Mouse (Mus musculus) midbrain, embryonic 10.5 days (tissue): ENCODE data around the gene Pik3r2. TPM values are rescaled to one million over a fixed set of nuclear protein-coding genes. Genes with fewer than 3 reads are reported as not detected.

ENCODE experiments used
- DNase-seq: peaks from one replicate; pipeline ENCODE4 v3.0.0-alpha.2; 2017; ENCODE audit warnings: low spot score
- H3K27ac ChIP-seq: fragments of 300-500 bp; sonication (generic); replicated peaks from 2 replicates; pipeline ENCODE4 v1.5.1; 2016; ENCODE audit warnings: mild to moderate bottlenecking
- H3K27me3 ChIP-seq: fragments of 300-500 bp; sonication (generic); 2 replicates; pipeline ENCODE4 v1.6.1; 2016; ENCODE audit warnings: low read depth, mild to moderate bottlenecking; ENCODE audit not compliant: poor library complexity, severe bottlenecking
- H3K36me3 ChIP-seq: fragments of 300-500 bp; sonication (generic); 2 replicates; pipeline ENCODE4 v1.6.1; 2016; ENCODE audit warnings: mild to moderate bottlenecking, moderate library complexity
- H3K4me1 ChIP-seq: fragments of 300-500 bp; sonication (generic); 2 replicates; pipeline ENCODE4 v1.6.1; 2016
- H3K4me3 ChIP-seq: fragments of 300-500 bp; sonication (generic); 2 replicates; pipeline ENCODE4 v1.5.1; 2016; ENCODE audit warnings: mild to moderate bottlenecking, moderate library complexity
- H3K9me3 ChIP-seq: fragments of 300-500 bp; sonication (generic); replicated peaks from 2 replicates; pipeline ENCODE4 v1.6.1; 2016; ENCODE audit warnings: mild to moderate bottlenecking
- WGBS: fragments of 180-500 bp; shearing (Covaris S2); methylation state at CpG from one replicate; pipeline ENCODE4 v1.1.7; 2016; 5-methylcytosine and 5-hydroxymethylcytosine counted together
- polyA plus RNA-seq: library from polyadenylated mRNA; unstranded; fragments of >200 nt; fragmentation: Nextera tagmentation; extraction: Ambion mirVana; gene quantifications from 2 replicates; pipeline ENCODE4 v1.2.1, GENCODE M21; 2016

The Pik3r2 gene
- polyA plus RNA-seq, 1 experiment from 2014 or later: 66.2 TPM

DNA sequence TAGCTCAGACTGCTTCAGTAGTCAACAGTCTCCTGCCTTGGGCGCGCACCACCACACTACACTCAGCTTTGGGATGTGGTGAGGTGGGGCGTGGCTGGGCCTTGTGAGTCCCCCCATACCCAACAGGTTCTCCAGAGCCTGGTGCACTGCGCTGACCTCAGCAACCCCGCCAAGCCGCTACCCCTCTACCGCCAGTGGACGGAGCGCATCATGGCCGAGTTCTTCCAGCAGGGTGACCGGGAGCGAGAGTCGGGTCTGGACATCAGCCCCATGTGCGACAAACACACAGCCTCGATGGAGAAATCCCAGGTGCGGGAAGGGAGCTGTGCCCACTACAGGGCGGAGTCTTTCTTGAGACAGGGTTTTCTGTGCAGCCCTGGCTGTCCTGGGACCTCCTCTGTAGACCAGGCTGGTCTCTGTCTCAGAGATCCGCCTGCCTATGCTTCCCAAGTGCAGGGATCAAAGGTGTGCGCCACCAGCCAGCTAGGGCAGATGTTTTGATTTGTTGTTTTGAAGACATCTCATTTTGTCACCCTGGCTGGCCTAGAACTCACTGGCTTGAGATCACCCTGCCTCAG lies 27.3 kb downstream of the Pik3r2 start:
- Histone ChIP-seq H3K9me3 (no peaks in the 10 kb centered on the region), H3K36me3 (no peaks in the 10 kb centered on the region), H3K27me3 (peaks cover 58% of the 10 kb centered on the region), H3K4me3 (no peak overlapping the region), H3K4me1 (peaks cover 17% of the 10 kb centered on the region), H3K27ac (no peak overlapping the region)
- 85% methylated on average over 19 of the region's 19 CpGs for WGBS
- no peak for DNase-seq

DNA sequence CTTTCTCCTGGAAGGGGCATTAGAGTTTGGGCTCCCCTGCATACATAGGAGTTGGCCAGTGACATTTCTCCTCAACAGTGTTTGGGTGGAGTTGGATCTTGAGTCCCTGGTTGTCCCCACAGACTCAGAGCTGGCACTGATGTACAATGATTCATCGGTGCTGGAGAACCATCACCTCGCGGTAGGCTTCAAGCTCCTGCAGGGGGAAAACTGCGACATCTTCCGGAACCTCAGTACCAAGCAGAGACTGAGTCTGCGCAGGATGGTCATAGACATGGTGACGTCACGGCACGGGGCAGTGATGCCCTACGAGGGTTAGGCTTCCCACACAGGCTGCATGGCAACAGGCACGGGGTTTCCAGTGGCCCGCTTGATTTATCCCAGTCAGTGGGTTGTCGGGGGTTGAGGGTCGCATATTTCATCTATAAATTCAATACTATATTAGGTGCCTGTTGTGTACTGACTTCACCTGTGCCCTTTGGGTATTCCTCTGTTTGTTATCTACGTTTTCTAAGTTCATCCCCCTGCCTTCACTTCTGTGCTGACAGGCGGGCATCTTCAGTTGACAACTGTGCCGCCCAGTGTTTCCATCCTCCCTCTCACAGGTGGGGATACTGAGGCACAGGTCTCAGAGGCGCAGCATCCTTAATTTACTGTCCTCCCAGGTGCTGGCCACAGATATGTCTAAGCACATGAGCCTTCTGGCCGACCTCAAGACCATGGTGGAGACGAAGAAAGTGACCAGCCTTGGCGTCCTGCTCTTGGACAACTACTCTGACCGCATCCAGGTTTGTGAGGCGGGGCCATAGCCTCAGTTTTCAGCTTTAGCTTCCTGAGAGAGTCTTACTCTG lies 28.0 kb downstream of the Pik3r2 start:
- no peaks in the 10 kb centered on the region for H3K9me3 ChIP-seq

GRCm38 (mm10) chr8:70747211-70747890 lies 29.2 kb downstream of the Pik3r2 start:
- no peak for DNase-seq
- peaks cover 71% of the 10 kb centered on the region for H3K27me3 ChIP-seq
- WGBS: 85% methylated on average over 18 of the region's 18 CpGs

More for the DNA sequence above, 28.0 kb downstream of the Pik3r2 start:
- DNase-seq: no peak
- H3K27me3 ChIP-seq: peaks cover 65% of the 10 kb centered on the region
- H3K36me3 ChIP-seq: no peaks in the 10 kb centered on the region
- peaks cover 19% of the 10 kb centered on the region for H3K4me1 ChIP-seq
- no peak overlapping the region for H3K4me3 ChIP-seq
- H3K27ac ChIP-seq: no peak overlapping the region
- WGBS: 89% methylated on average over 23 of the region's 23 CpGs

GRCm38 (mm10) chr8:70746676-70747075 lies 29.8 kb downstream of the Pik3r2 start:
- Histone ChIP-seq H3K27ac (no peak overlapping the region), H3K9me3 (no peaks in the 10 kb centered on the region), H3K27me3 (peaks cover 78% of the 10 kb centered on the region), H3K4me3 (no peak overlapping the region), H3K4me1 (peaks cover 20% of the 10 kb centered on the region), H3K36me3 (no peaks in the 10 kb centered on the region)
- WGBS: 81% methylated on average over 9 of the region's 9 CpGs
- no peak for DNase-seq

More at GRCm38 (mm10) chr8:70747211-70747890, 29.2 kb downstream of the Pik3r2 start:
- peaks cover 20% of the 10 kb centered on the region for H3K4me1 ChIP-seq
- no peaks in the 10 kb centered on the region for H3K36me3 ChIP-seq
- no peaks in the 10 kb centered on the region for H3K9me3 ChIP-seq
- no peak overlapping the region for H3K4me3 ChIP-seq
- H3K27ac ChIP-seq: no peak overlapping the region

DNA sequence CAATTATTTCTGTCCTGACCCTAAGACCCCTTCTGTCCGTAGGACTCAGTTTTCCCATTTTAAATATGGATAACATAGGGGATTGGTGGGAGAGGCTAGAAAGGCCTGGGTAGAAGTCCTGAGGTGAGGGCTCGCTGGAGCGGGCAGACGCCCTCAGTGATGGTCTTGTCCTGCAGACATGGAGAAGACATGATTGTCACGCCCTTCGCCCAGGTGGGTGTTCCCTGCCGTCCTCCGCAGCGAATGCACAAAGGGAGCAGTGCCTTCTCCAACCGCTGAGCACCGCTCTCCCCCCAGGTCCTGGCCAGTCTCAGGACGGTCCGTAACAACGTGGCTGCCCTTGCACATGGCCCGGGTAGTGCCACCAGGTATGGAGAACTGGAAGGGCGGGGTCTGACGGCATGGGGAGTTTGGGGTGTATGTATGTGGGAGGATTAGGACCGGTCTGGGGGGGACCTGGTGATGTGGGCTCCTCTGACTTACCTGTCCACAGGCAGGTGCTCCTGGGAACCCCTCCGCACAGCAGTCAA lies 30.8 kb downstream of the Pik3r2 start:
- H3K27me3 ChIP-seq: peaks cover 87% of the 10 kb centered on the region
- no peak overlapping the region for H3K4me3 ChIP-seq
- WGBS: 59% methylated on average over 19 of the region's 19 CpGs
- H3K4me1 ChIP-seq: peaks cover 20% of the 10 kb centered on the region
- H3K27ac ChIP-seq: no peak overlapping the region
- no peaks in the 10 kb centered on the region for H3K9me3 ChIP-seq
- DNase-seq: no peak
- H3K36me3 ChIP-seq: no peaks in the 10 kb centered on the region

DNA sequence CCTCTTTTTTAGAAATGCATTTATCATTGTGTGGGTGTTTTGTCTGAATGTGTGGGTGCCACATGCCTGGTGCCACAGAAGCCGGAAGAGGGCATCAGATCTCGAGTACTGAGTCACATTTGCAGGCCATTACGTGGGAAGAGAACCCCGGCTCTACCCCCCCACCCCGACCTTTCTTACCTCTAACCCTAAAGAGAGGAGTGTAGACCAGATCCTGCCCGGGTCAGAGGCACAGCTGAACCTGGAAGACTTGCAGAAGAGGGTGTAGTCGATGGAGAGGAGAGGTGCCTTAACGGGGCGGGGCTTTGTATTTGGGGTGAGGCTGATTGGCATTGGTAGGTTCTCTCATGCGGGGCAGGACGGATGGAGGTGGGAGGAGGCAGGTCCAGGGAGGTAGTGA lies 31.7 kb downstream of the Pik3r2 start:
- Histone ChIP-seq H3K27me3 (peaks cover 96% of the 10 kb centered on the region), H3K4me1 (peaks cover 20% of the 10 kb centered on the region), H3K36me3 (no peaks in the 10 kb centered on the region), H3K27ac (no peak overlapping the region), H3K9me3 (no peaks in the 10 kb centered on the region), H3K4me3 (no peak overlapping the region)
- WGBS: 55% methylated on average over 11 of the region's 11 CpGs
- no peak for DNase-seq

DNA sequence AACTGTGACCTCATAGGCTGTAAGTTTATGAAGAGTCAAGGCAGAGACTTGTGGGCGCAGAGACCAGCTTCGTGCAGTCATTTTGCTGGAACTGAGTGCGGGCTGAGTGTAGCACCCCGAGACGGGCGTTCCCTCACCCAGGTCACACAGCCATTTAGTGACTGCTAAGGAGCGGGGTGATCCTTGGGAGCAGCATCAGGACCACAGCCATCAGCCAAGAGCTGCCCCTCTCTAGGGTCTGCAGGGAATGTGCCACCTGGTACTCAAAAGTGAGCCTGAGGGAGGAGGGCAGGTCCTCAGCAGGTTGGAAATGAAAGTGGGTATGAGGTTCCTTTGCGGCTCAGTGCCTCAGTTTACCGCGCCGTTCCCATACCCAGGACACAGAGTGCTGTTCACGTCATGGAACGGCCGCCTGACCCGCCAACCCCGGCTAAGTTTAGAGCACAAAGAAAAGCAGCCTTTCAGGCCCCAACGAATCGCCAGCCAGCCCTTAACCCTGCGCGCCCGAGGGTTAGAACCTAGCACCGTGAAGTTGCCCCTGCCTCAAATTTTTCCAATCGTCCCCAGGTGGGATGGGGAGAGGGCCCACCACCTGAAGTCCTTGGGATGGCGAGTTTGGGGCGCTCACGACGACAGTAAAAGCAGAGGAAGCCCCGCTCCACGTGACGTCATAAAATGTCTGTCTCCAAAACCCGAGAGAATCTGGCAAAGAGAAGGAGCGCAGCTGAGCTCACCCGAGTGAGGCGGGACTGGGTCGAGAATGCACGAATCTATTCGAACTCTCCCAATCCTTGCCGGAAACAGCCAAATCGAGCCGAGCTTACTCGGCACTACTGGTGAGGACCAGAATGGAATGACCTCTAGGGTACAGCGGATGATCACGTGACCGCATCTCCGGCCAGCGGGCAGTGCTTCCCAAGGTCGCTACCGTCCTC lies 32.6 kb downstream of the Pik3r2 start:
- no peaks in the 10 kb centered on the region for H3K36me3 ChIP-seq
- H3K4me3 ChIP-seq: peak overlapping the region; percentile 50
- peak; percentile 58 for DNase-seq
- H3K4me1 ChIP-seq: peaks cover 20% of the 10 kb centered on the region
- H3K27me3 ChIP-seq: peaks cover 90% of the 10 kb centered on the region
- no peaks in the 10 kb centered on the region for H3K9me3 ChIP-seq
- peak overlapping the region; percentile 73 for H3K27ac ChIP-seq
- WGBS: 4% methylated on average over 48 of the region's 48 CpGs

DNA sequence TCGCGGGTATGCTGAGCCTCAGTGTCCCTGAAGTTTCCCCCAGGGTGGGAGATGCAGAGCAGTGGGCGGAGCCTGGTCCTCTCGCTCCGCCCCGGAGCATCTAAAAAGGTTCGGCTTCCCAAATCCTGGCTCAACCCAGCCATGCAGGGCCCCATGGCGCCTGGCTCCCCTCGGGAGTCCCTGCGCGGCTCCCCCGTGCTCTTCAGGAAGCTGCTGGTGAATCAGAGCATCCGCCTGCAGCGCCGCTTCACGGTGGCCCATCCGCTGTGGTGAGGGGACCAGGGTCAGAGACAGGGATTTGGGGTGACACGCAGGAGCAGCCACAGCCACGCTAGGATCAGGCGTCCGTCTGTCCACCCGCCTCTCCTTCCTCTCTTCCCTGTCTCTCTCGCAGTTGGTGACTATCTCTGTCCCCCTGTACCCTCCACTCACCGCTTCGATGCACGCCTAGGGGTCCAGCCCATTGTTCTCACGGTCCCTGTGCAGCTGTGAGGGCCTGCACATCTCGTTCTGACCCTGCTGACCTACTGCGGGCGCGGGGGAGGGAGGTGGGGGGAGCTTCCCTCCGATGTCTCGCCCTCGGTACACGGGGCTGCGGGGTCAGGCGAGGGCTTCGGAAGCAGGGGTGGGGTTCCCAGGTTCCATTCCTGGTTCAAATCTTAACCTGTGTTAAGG lies 33.4 kb downstream of the Pik3r2 start:
- DNase-seq: peak; percentile 41
- peaks cover 82% of the 10 kb centered on the region for H3K27me3 ChIP-seq
- H3K9me3 ChIP-seq: no peaks in the 10 kb centered on the region
- peaks cover 20% of the 10 kb centered on the region for H3K4me1 ChIP-seq
- peak overlapping the region; percentile 50 for H3K4me3 ChIP-seq
- no peaks in the 10 kb centered on the region for H3K36me3 ChIP-seq
- peak overlapping the region; percentile 73 for H3K27ac ChIP-seq
- 1% methylated on average over 38 of the region's 38 CpGs for WGBS

- WGBS: 82% methylated on average over 11 of the region's 11 CpGs
These were observed 34.3 kb downstream of the Pik3r2 start for GRCm38 (mm10) chr8:70742176-70742575.

DNA sequence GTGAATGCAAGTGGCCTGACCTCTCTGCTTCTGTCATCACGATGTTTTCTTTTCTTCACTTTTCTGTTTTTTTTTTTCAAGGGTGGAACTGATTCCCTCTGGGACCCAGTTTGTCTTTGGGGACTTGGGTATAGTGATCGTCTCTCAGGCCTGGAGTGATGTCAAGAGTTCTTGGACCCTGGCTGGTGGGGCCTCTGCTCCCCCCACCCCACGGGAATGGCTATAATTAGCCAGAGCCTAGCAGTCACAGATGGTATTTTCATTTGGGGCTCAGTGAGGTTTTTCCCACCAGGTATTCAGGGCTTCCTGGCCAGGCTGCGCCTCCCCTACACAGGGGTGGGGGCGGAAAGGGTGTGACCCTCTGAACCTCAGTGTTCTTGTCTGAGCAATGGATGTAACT lies 34.9 kb downstream of the Pik3r2 start:
- H3K36me3 ChIP-seq: no peaks in the 10 kb centered on the region
- H3K27me3 ChIP-seq: peaks cover 80% of the 10 kb centered on the region
- no peak overlapping the region for H3K27ac ChIP-seq
- H3K4me3 ChIP-seq: no peak overlapping the region
- peaks cover 20% of the 10 kb centered on the region for H3K4me1 ChIP-seq
- DNase-seq: no peak
- H3K9me3 ChIP-seq: no peaks in the 10 kb centered on the region
- WGBS: 76% methylated on average over 5 of the region's 5 CpGs

More at GRCm38 (mm10) chr8:70742176-70742575, 34.3 kb downstream of the Pik3r2 start:
- Histone ChIP-seq H3K27me3 (peaks cover 82% of the 10 kb centered on the region), H3K4me3 (no peak overlapping the region), H3K4me1 (peaks cover 20% of the 10 kb centered on the region), H3K27ac (no peak overlapping the region), H3K9me3 (no peaks in the 10 kb centered on the region), H3K36me3 (no peaks in the 10 kb centered on the region)
- DNase-seq: no peak

DNA sequence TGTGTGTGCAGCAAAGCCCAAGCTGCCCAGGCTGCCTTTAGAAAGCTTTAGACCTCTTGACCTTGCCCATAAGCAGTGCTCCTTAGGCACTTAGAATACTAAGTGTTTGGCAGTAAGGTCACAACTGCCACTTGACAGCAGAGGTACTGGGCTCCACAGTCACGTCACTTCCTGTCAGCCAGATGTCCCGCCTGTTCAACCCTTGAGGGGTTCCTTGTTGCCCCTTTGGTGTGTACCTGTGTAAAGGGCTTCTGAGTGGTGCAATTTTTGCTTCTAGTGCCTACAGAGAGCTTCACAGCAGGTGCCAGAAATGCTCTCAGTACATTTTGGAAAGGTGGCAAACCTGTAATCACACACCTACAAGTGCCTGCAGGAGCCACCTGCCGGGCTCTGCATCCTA lies 38.3 kb downstream of the Pik3r2 start:
- Histone ChIP-seq H3K4me3 (no peak overlapping the region), H3K9me3 (no peaks in the 10 kb centered on the region), H3K4me1 (peaks cover 7% of the 10 kb centered on the region), H3K36me3 (no peaks in the 10 kb centered on the region), H3K27ac (no peak overlapping the region), H3K27me3 (peaks cover 51% of the 10 kb centered on the region)
- WGBS: 86% methylated on average over 3 of the region's 3 CpGs
- no peak for DNase-seq
